In the genomic region with DNA sequence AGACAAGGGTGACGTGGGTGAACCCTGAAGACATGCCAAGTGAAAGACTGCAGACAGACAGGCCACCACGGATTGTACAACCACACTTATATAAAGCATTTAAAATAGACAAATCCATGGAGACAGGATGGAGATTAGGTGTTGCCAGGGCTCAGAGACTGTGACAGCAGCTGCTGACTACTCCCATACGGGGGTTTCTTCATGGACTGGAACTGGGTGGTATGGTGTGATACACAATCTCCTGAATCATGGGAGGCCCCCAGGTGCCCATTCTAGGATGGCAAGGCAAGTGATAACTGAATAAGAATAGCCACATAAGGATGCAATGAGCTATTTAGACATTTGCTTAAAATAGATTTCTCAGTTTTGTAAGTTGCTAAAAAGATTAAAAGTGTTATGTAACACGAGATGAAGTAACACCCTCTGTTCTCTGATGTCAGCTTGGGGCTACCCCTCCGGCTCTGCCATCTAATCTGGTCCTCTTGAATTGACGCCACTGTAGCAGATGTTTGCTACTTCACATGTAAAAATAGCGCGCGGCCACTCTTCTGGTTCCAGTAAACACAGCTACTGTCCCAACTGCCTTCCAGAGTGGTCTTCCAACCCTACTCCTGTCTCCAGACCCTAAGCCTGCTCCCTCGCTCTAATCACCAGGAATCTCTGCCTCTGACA, we compare ENCODE assay signal across 17 mouse cellular contexts. TPM values are rescaled to one million over a fixed set of nuclear protein-coding genes. Genes with fewer than 3 reads are reported as not detected.
DNase-seq lines count a peak whose midpoint lies in the region; ATAC-seq and TF ChIP-seq lines count a peak whose summit lies in the region.
"Had no signal": no experiment of that assay in that cellular context is flagged by ENCODE, and none has a peak within 500 bp of the region (broad histone marks: within the 10 kb centered on the region; RNA-seq: fewer than 3 reads in every experiment).

No protein-coding gene starts in this region.

- no peak for TF ChIP-seq POLR2A in heart, adult 2 months (IDR thresholded peaks at IDR 0.05; ENCODE audit: insufficient read depth, low read depth, low read length)

- peak; percentile 39; the same call in 1 of the 2 replicates for ATAC-seq in heart, embryonic 15.5 days (replicated peaks; ENCODE audit: insufficient number of reproducible peaks, insufficient read depth, low FRiP score, low read depth)
- ATAC-seq: hindbrain, postnatal 0 days had no signal

- intact Hi-C loops in heart, adult 2 months (cut with DNase I) = no loop called here

- H3K36me3 ChIP-seq in heart, adult 2 months (ENCODE audit: control insufficient read depth, insufficient read depth, low read length) = peaks cover 8% of the 10 kb centered on the region
- no peaks in the 10 kb centered on the region for H3K36me3 ChIP-seq in heart, embryonic 10.5 days
- H3K36me3 ChIP-seq in heart, embryonic 15.5 days = no peaks in the 10 kb centered on the region
- H3K36me3 ChIP-seq: forebrain, embryonic 10.5 days; stomach, embryonic 15.5 days had no signal

- DNase-seq in heart, adult 2 months = peak in 1 of 2 experiments; percentile 36
- DNase-seq in heart, embryonic 10.5 days (ENCODE audit: low spot score) = no peak
- DNase-seq in right cerebral cortex, postnatal 36 days (ENCODE audit: low spot score in 2 of 2) = peak; percentile 36 to 55
- DNase-seq in right cerebral cortex, adult 18-20 months = no peak
- DNase-seq in skeletal muscle tissue, adult 2 months (ENCODE audit: low read depth, low spot score) = peak; percentile 90
- no peak for DNase-seq in embryo, embryonic 10 days (ENCODE audit: low spot score)
- DNase-seq in spleen, adult 18-20 months = no peak
- DNase-seq: kidney, adult 2 months; kidney, postnatal 4 days; liver, embryonic 13.5 days; lung, postnatal 14 days; thymus, postnatal 36 days had no signal

- H3K9me3 ChIP-seq in heart, embryonic 10.5 days = no peaks in the 10 kb centered on the region
- no peaks in the 10 kb centered on the region for H3K9me3 ChIP-seq in heart, embryonic 15.5 days (replicated peaks)
- H3K9me3 ChIP-seq: forebrain, embryonic 10.5 days; liver, embryonic 13.5 days; stomach, embryonic 15.5 days had no signal

- peaks cover 14% of the 10 kb centered on the region for H3K4me1 ChIP-seq in heart, adult 2 months (ENCODE audit: control insufficient read depth, insufficient read depth, low read length)
- H3K4me1 ChIP-seq in heart, embryonic 10.5 days = peaks cover 8% of the 10 kb centered on the region; the same call in 1 of the 2 replicates
- H3K4me1 ChIP-seq in heart, embryonic 15.5 days (replicated peaks) = peaks cover 20% of the 10 kb centered on the region
- H3K4me1 ChIP-seq: forebrain, embryonic 10.5 days; stomach, embryonic 15.5 days had no signal

- WGBS in heart, adult 2 months = 55% methylated on average over 10 of the region's 10 CpGs
- WGBS in heart, embryonic 10.5 days = 47% methylated on average over 10 of the region's 10 CpGs
- 44% methylated on average over 10 of the region's 10 CpGs for WGBS in heart, embryonic 15.5 days

- H3K27ac ChIP-seq in heart, adult 2 months = peak overlapping the region; percentile 29
- no peak overlapping the region for H3K27ac ChIP-seq in heart, embryonic 10.5 days
- no peak overlapping the region for H3K27ac ChIP-seq in heart, embryonic 15.5 days
- H3K27ac ChIP-seq: forebrain, embryonic 10.5 days; hindbrain, postnatal 0 days; liver, embryonic 13.5 days; stomach, embryonic 15.5 days had no signal

- H3K9ac ChIP-seq in heart, adult 2 months (ENCODE audit: low read depth, low read length) = no peak overlapping the region
- no peak overlapping the region for H3K9ac ChIP-seq in heart, embryonic 15.5 days
- H3K9ac ChIP-seq: liver, embryonic 13.5 days; stomach, embryonic 15.5 days had no signal

- H3K27me3 ChIP-seq in heart, adult 2 months (ENCODE audit: control insufficient read depth, insufficient read depth, low read length) = no peaks in the 10 kb centered on the region
- no peaks in the 10 kb centered on the region for H3K27me3 ChIP-seq in heart, embryonic 10.5 days (ENCODE audit: insufficient read depth, poor library complexity, severe bottlenecking)
- H3K27me3 ChIP-seq in heart, embryonic 15.5 days = no peaks in the 10 kb centered on the region
- H3K27me3 ChIP-seq: liver, embryonic 13.5 days; stomach, embryonic 15.5 days had no signal

- no peak overlapping the region for H3K4me3 ChIP-seq in heart, adult 2 months
- H3K4me3 ChIP-seq in heart, embryonic 10.5 days = no peak overlapping the region
- no peak overlapping the region for H3K4me3 ChIP-seq in heart, embryonic 15.5 days
- H3K4me3 ChIP-seq: forebrain, embryonic 10.5 days; liver, embryonic 13.5 days; stomach, embryonic 15.5 days had no signal

- TF ChIP-seq CTCF in heart, adult 2 months (IDR thresholded peaks at IDR 0.05) = no peak

- TF ChIP-seq EP300 in heart, adult 2 months (IDR thresholded peaks at IDR 0.05; ENCODE audit: insufficient read depth, low read depth, low read length) = 0 out of 2 replicates have a peak, but pooled peaks have one; percentile 50

- H3K4me2 ChIP-seq in heart, embryonic 15.5 days = no peak overlapping the region
- H3K4me2 ChIP-seq: liver, embryonic 13.5 days; midbrain, embryonic 11.5 days; stomach, embryonic 15.5 days had no signal

- H3K79me2 ChIP-seq in heart, adult 2 months (replicated peaks; ENCODE audit: control insufficient read depth, insufficient read depth, low read length) = no peaks in the 10 kb centered on the region

RNA-seq across cellular contexts. Expression of gene Atp8a1, which starts 53.0 kb away (rescaled TPM):
- 10 to 100 TPM; 21.8 to 21.9 TPM for total RNA-seq in heart, adult 2 months (2021)
- polyA plus RNA-seq in heart, adult 2 months (2012; rRNA removed) = 8.8 and 15.3 TPM in 2 replicates
- 16.2 and 19.9 TPM in 2 replicates for polyA plus RNA-seq in heart, embryonic 10.5 days (2016; fragmentation: Nextera tagmentation; extraction: Ambion mirVana)
- 6.2 and 11.9 TPM in 2 replicates for polyA plus RNA-seq in heart, embryonic 15.5 days (2015; fragmentation: Nextera tagmentation; extraction: Ambion mirVana)

Comparison
In these comparisons a context has a peak if more than half of its experiments do, and no peak if none do; other contexts are left out.
1. DNase-seq: peak in right cerebral cortex, postnatal 36 days (2 of 2) and skeletal muscle tissue, adult 2 months (single experiment); none in heart, embryonic 10.5 days (single experiment), right cerebral cortex, adult 18-20 months (single experiment), embryo, embryonic 10 days (single experiment) and spleen, adult 18-20 months (0 of 2).